Mouse (Mus musculus) mesoderm, embryonic 11.5 days (tissue): ENCODE measurements around the gene Hps4.
A peak's percentile ranks its signal among the peaks of the same experiment; 100 is the strongest.

Source experiments
- DNase-seq: peaks from one replicate; pipeline ENCODE4 v3.0.0-alpha.2; 2012; ENCODE audit warnings: low read depth, low spot score

Gene Hps4

GRCm38 (mm10) chr5:112323246-112323645 is 19.6 kb upstream of the Hps4 start:
- no peak for DNase-seq

GRCm38 (mm10) chr5:112324637-112325545 is 18.0 kb upstream of the Hps4 start:
- peak; percentile 58 for DNase-seq

GRCm38 (mm10) chr5:112325546-112326445 is 17.1 kb upstream of the Hps4 start, which contains the start of gene Tfip11:
TSS of gene Tfip11 (plus strand) at chr5:112326358.
- DNase-seq = peak; percentile 98

GRCm38 (mm10) chr5:112326446-112327009 is 16.4 kb upstream of the Hps4 start:
- DNase-seq = no peak

GRCm38 (mm10) chr5:112327854-112328253 is 15.0 kb upstream of the Hps4 start:
- DNase-seq = no peak

GRCm38 (mm10) chr5:112329805-112330564 is 12.9 kb upstream of the Hps4 start:
- no peak for DNase-seq

- DNase-seq = peak; percentile 44
Measured at GRCm38 (mm10) chr5:112335473-112335872, 7.4 kb upstream of the Hps4 start.

- DNase-seq = no peak
Measured at GRCm38 (mm10) chr5:112337004-112337403, 5.9 kb upstream of the Hps4 start.

- no peak for DNase-seq
Measured at GRCm38 (mm10) chr5:112339215-112339614, 3.7 kb upstream of the Hps4 start.

- no peak for DNase-seq
Measured at GRCm38 (mm10) chr5:112343205-112343595, 317 bp downstream of the Hps4 start.

GRCm38 (mm10) chr5:112344092-112344960 is 1.4 kb downstream of the Hps4 start:
- DNase-seq = no peak

GRCm38 (mm10) chr5:112346211-112346965 is 3.5 kb downstream of the Hps4 start:
- no peak for DNase-seq

GRCm38 (mm10) chr5:112349169-112349568 is 6.3 kb downstream of the Hps4 start:
- no peak for DNase-seq

GRCm38 (mm10) chr5:112355493-112355892 is 12.6 kb downstream of the Hps4 start:
- no peak for DNase-seq

- no peak for DNase-seq
Measured at GRCm38 (mm10) chr5:112355910-112356309, 13.0 kb downstream of the Hps4 start, which contains the start of gene Gm6583. TSS of gene Gm6583 (minus strand) at chr5:112356033.

- no peak for DNase-seq
Measured at GRCm38 (mm10) chr5:112356322-112356721, 13.4 kb downstream of the Hps4 start.

- DNase-seq = no peak
Measured at GRCm38 (mm10) chr5:112359520-112359919, 16.6 kb downstream of the Hps4 start.

GRCm38 (mm10) chr5:112360077-112360476 is 17.2 kb downstream of the Hps4 start:
- DNase-seq = no peak

- no peak for DNase-seq
Measured at GRCm38 (mm10) chr5:112364184-112364797, 21.4 kb downstream of the Hps4 start.
